Mouse (Mus musculus): ENCODE measurements at regions not wholly inside any gene's neighbourhood (a gene's known extent, or its start where the extent isn't known, plus 50 kb on each side); places are given as distances from the start of the nearest gene placed in this dataset.

GRCm38 (mm10) chr1:73771773-73772172 is 352.5 kb downstream of the Tns1 start:
- H3K4me1 ChIP-seq (ENCODE audit: control insufficient read depth in 1 of 2, insufficient read depth in 2 of 2, low read length in 2 of 2), result no peaks in the 10 kb centered on the region
- H3K27ac ChIP-seq (ENCODE audit: control insufficient read depth, low read depth, low read length), result no peak overlapping the region
- TF ChIP-seq TAL1 (IDR thresholded peaks at IDR 0.05; ENCODE audit: low read length), result no peak
- no peak for TF ChIP-seq POLR2AphosphoS5 (IDR thresholded peaks at IDR 0.05; ENCODE audit: borderline replicate concordance, low read depth, low read length)
- TF ChIP-seq ELF1 (IDR thresholded peaks at IDR 0.05; ENCODE audit: low read depth, low read length), result no peak
- no peak for TF ChIP-seq USF1 (IDR thresholded peaks at IDR 0.05; ENCODE audit: low read depth, low read length)
- no peak for TF ChIP-seq JUND (IDR thresholded peaks at IDR 0.05; ENCODE audit: low read depth, low read length)
- no peak overlapping the region for H3K4me3 ChIP-seq (ENCODE audit: control insufficient read depth in 1 of 2, insufficient read depth in 1 of 2, low read depth in 2 of 2, low read length in 2 of 2)
- H3K36me3 ChIP-seq (ENCODE audit: control insufficient read depth in 1 of 2, insufficient read depth in 2 of 2, low read length in 2 of 2), result no peaks in the 10 kb centered on the region
- H3K79me2 ChIP-seq (ENCODE audit: control insufficient read depth, insufficient read depth, low read length, poor library complexity), result no peaks in the 10 kb centered on the region
- no peak overlapping the region for H3K9ac ChIP-seq (ENCODE audit: control insufficient read depth, low read depth, low read length, poor library complexity, severe bottlenecking)
- no peak for DNase-seq (ENCODE audit: low read depth, low spot score)
- no peaks in the 10 kb centered on the region for H3K27me3 ChIP-seq (ENCODE audit: control insufficient read depth in 1 of 2, insufficient read depth in 2 of 2, low read length in 2 of 2)
- no peaks in the 10 kb centered on the region for H3K9me3 ChIP-seq (replicated peaks; ENCODE audit: insufficient read depth, low read length)

- no peak for DNase-seq (ENCODE audit: low read depth, low spot score)
These were observed 353.6 kb downstream of the Tns1 start for GRCm38 (mm10) chr1:73770631-73771030.

GRCm38 (mm10) chr1:73764611-73765333 is 359.5 kb downstream of the Tns1 start:
- no peaks in the 10 kb centered on the region for H3K79me2 ChIP-seq (ENCODE audit: control insufficient read depth, insufficient read depth, low read length, poor library complexity)
- no peaks in the 10 kb centered on the region for H3K36me3 ChIP-seq (ENCODE audit: control insufficient read depth in 1 of 2, insufficient read depth in 2 of 2, low read length in 2 of 2)
- no peak for DNase-seq (ENCODE audit: low read depth, low spot score)
- no peak for TF ChIP-seq SIN3A (IDR thresholded peaks at IDR 0.05; ENCODE audit: low read length)
- TF ChIP-seq MEF2A (IDR thresholded peaks at IDR 0.05; ENCODE audit: extremely low read depth, insufficient replicate concordance, low read depth, low read length, poor library complexity, severe bottlenecking), result no peak
- TF ChIP-seq POLR2A (IDR thresholded peaks at IDR 0.05; ENCODE audit: control insufficient read depth in 1 of 2, insufficient read depth in 1 of 2, low read depth in 1 of 2, low read length in 2 of 2, poor library complexity in 1 of 2), result no peak
- no peaks in the 10 kb centered on the region for H3K4me1 ChIP-seq (ENCODE audit: control insufficient read depth in 1 of 2, insufficient read depth in 2 of 2, low read length in 2 of 2)
- no peak overlapping the region for H3K4me3 ChIP-seq (ENCODE audit: control insufficient read depth in 1 of 2, insufficient read depth in 1 of 2, low read depth in 2 of 2, low read length in 2 of 2)
- H3K9me3 ChIP-seq (replicated peaks; ENCODE audit: insufficient read depth, low read length), result no peaks in the 10 kb centered on the region
- H3K27ac ChIP-seq (ENCODE audit: control insufficient read depth, low read depth, low read length), result no peak overlapping the region
- no peaks in the 10 kb centered on the region for H3K27me3 ChIP-seq (ENCODE audit: control insufficient read depth in 1 of 2, insufficient read depth in 2 of 2, low read length in 2 of 2)
- no peak overlapping the region for H3K9ac ChIP-seq (ENCODE audit: control insufficient read depth, low read depth, low read length, poor library complexity, severe bottlenecking)

More at GRCm38 (mm10) chr1:73770631-73771030, 353.6 kb downstream of the Tns1 start:
- Histone ChIP-seq H3K36me3 (ENCODE audit: control insufficient read depth in 1 of 2, insufficient read depth in 2 of 2, low read length in 2 of 2) (no peaks in the 10 kb centered on the region), H3K9me3 (replicated peaks; ENCODE audit: insufficient read depth, low read length) (no peaks in the 10 kb centered on the region), H3K4me1 (ENCODE audit: control insufficient read depth in 1 of 2, insufficient read depth in 2 of 2, low read length in 2 of 2) (no peaks in the 10 kb centered on the region), H3K27ac (ENCODE audit: control insufficient read depth, low read depth, low read length) (no peak overlapping the region), H3K79me2 (ENCODE audit: control insufficient read depth, insufficient read depth, low read length, poor library complexity) (no peaks in the 10 kb centered on the region), H3K4me3 (ENCODE audit: control insufficient read depth in 1 of 2, insufficient read depth in 1 of 2, low read depth in 2 of 2, low read length in 2 of 2) (no peak overlapping the region), H3K9ac (ENCODE audit: control insufficient read depth, low read depth, low read length, poor library complexity, severe bottlenecking) (no peak overlapping the region), H3K27me3 (ENCODE audit: control insufficient read depth in 1 of 2, insufficient read depth in 2 of 2, low read length in 2 of 2) (no peaks in the 10 kb centered on the region)
- TF ChIP-seq GABPA (IDR thresholded peaks at IDR 0.05; ENCODE audit: low read depth, low read length) (no peak), MAX (IDR thresholded peaks at IDR 0.05; ENCODE audit: low read length) (no peak), TBP (IDR thresholded peaks at IDR 0.05; ENCODE audit: low read depth, low read length) (no peak), MEF2A (IDR thresholded peaks at IDR 0.05; ENCODE audit: extremely low read depth, insufficient replicate concordance, low read depth, low read length, poor library complexity, severe bottlenecking) (no peak)
